ENCODE assay signal across 8 mouse cellular contexts in the genomic region with DNA sequence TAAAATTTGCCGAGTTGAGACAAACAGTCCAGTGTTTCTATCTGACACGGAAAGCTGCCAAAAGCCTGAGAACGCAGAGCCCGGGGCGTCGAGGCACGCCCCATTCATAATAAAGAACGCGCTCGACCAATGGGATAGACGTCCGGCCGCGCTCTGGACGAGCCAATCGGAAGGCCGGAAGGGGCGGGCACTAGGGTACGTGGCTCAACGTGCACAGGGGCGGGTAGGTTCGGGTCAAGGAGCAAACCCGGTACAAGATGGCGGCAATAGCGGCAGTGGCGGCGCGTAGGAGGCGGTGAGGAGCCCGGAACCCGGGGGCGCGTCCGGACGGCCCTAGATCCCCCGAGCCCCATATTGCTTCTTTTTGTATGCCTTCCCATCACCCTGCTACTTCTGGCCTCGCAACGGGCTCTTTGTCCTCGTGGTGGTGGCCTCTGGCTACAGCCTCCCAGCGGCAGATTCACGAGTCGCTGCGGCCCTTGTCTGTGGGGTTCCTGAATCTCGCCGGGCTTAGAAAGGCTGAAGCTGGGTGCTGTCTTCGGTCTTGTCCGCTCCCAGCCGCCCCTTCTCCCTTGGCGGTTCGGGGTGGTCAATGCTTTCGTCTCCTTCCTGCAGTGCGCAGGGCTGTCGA. TPM values are rescaled to one million over a fixed set of nuclear protein-coding genes. Genes with fewer than 3 reads are reported as not detected.
DNase-seq lines count a peak whose midpoint lies in the region; ATAC-seq lines count a peak whose summit lies in the region.

A gene (plus strand): TSS at position 207 of the 631 bp plus-strand sequence.

- H3K4me1 ChIP-seq in hindbrain, embryonic 12.5 days: peaks cover 34% of the 10 kb centered on the region

- peaks cover 34% of the 10 kb centered on the region for H3K36me3 ChIP-seq in hindbrain, embryonic 12.5 days

- under 1% methylated on average over 53 of the region's 53 CpGs for WGBS in hindbrain, embryonic 12.5 days

- H3K27me3 ChIP-seq in hindbrain, embryonic 12.5 days: no peaks in the 10 kb centered on the region

- peak within 1 kb of the TSS; percentile 86 for H3K4me3 ChIP-seq in hindbrain, embryonic 12.5 days

- peak within 1 kb of the TSS; percentile 80 for H3K4me2 ChIP-seq in hindbrain, embryonic 12.5 days (replicated peaks)

- no peaks in the 10 kb centered on the region for H3K9me3 ChIP-seq in hindbrain, embryonic 12.5 days (replicated peaks)

- DNase-seq in Muller cell, postnatal 12 days (ENCODE audit: inconsistent ontology term): peak; percentile 97
- DNase-seq in cerebellum, adult 9-11 months: peak; percentile 96
- DNase-seq in frontal cortex, postnatal 10 days (ENCODE audit: low spot score in 2 of 2): peak; percentile 95
- DNase-seq in layer of hippocampus, postnatal 14 days (ENCODE audit: low spot score in 2 of 2): peak; percentile 93 to 97
- DNase-seq in lung, postnatal 14 days: peak; percentile 95
- peak; percentile 87 for DNase-seq in retina, adult 2 months (ENCODE audit: low read depth, low spot score)
- DNase-seq in thymus, postnatal 36 days: peak; percentile 92 to 96

- H3K9ac ChIP-seq in hindbrain, embryonic 12.5 days: peak within 1 kb of the TSS; percentile 90

- ATAC-seq in hindbrain, embryonic 12.5 days (ENCODE audit: low FRiP score): peak; percentile 99

- peak within 1 kb of the TSS; percentile 85 for H3K27ac ChIP-seq in hindbrain, embryonic 12.5 days

RNA-seq across cellular contexts. Expression of the gene that starts here (rescaled TPM):
- polyA plus RNA-seq in hindbrain, embryonic 12.5 days (2016; fragmentation: Nextera tagmentation; extraction: Ambion mirVana): 114 and 118 TPM in 2 replicates
- total RNA-seq in layer of hippocampus, postnatal 14 days (2021): 100 to 1,000 TPM; 111 to 114 TPM

Comparison
In these comparisons a context has a peak if more than half of its experiments do, and no peak if none do; other contexts are left out.
1. Peak in every context shown above with its lines: DNase-seq, ATAC-seq, H3K4me3 ChIP-seq and H3K27ac ChIP-seq.